23 mouse cellular contexts compared by ENCODE assay signal in the genomic region with DNA sequence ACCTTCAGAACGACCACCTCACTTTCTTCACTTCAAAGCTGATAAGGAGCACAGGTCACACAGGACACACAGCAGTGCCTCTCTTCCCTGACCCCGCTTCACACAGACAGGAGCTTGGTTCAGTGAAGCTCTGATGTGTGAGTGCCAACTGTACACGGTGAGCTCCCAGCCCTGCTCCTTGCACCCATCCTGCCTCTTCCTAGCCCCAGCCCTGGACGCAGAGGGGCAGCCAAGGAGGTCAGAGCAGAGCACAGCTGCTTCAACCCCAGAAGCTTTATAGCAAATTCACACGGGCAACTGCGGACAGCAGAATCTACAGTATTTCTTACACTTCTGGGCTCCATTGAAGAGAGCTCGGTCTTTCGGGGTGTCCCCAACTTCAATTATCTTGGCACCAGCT. TPM values are rescaled to one million over a fixed set of nuclear protein-coding genes. Genes with fewer than 3 reads are reported as not detected.
DNase-seq lines count a peak whose midpoint lies in the region; ATAC-seq lines count a peak whose summit lies in the region.
"Had no signal": no experiment of that assay in that cellular context is flagged by ENCODE, and none has a peak within 500 bp of the region (broad histone marks: within the 10 kb centered on the region; RNA-seq: fewer than 3 reads in every experiment).

No protein-coding gene starts in this region.

- H3K4me2 ChIP-seq in forebrain, embryonic 11.5 days (ENCODE audit: low read depth, low read length, severe bottlenecking) = no peak overlapping the region
- no peak overlapping the region for H3K4me2 ChIP-seq in forebrain, embryonic 13.5 days
- H3K4me2 ChIP-seq in heart, embryonic 13.5 days = peak overlapping the region; percentile 97
- H3K4me2 ChIP-seq: forebrain, embryonic 15.5 days; hindbrain, embryonic 14.5 days; lung, embryonic 15.5 days; midbrain, embryonic 15.5 days; neural tube, embryonic 15.5 days had no signal

- H3K9me3 ChIP-seq in forebrain, embryonic 11.5 days (ENCODE audit: control insufficient read depth, low read length) = no peaks in the 10 kb centered on the region
- H3K9me3 ChIP-seq in forebrain, embryonic 13.5 days (replicated peaks) = no peaks in the 10 kb centered on the region
- no peaks in the 10 kb centered on the region for H3K9me3 ChIP-seq in heart, embryonic 13.5 days
- H3K9me3 ChIP-seq: forebrain, embryonic 15.5 days; lung, embryonic 15.5 days; midbrain, embryonic 10.5 days; midbrain, embryonic 15.5 days; neural tube, embryonic 15.5 days had no signal

- H3K27me3 ChIP-seq in forebrain, embryonic 11.5 days (ENCODE audit: control insufficient read depth, insufficient read depth, low read length) = no peaks in the 10 kb centered on the region
- no peaks in the 10 kb centered on the region for H3K27me3 ChIP-seq in forebrain, embryonic 13.5 days
- H3K27me3 ChIP-seq in heart, embryonic 13.5 days (replicated peaks) = no peaks in the 10 kb centered on the region
- H3K27me3 ChIP-seq: forebrain, embryonic 15.5 days; lung, embryonic 15.5 days; midbrain, embryonic 15.5 days; neural tube, embryonic 15.5 days had no signal

- H3K9ac ChIP-seq in forebrain, embryonic 11.5 days (ENCODE audit: low read length) = no peak overlapping the region
- no peak overlapping the region for H3K9ac ChIP-seq in forebrain, embryonic 13.5 days
- H3K9ac ChIP-seq in heart, embryonic 13.5 days = peak overlapping the region; percentile 69
- H3K9ac ChIP-seq: forebrain, embryonic 15.5 days; hindbrain, embryonic 14.5 days; lung, embryonic 15.5 days; midbrain, embryonic 15.5 days; neural tube, embryonic 15.5 days had no signal

- DNase-seq in forebrain, embryonic 11.5 days (ENCODE audit: low spot score) = peak; percentile 29
- DNase-seq in heart, adult 9 months (ENCODE audit: low spot score in 2 of 2) = no peak
- peak; percentile 1 to 8 for DNase-seq in layer of hippocampus, postnatal 10 days (ENCODE audit: low spot score in 2 of 2)
- no peak for DNase-seq in layer of hippocampus, postnatal 14 days (ENCODE audit: low spot score in 2 of 2)
- DNase-seq in urinary bladder, adult 2 months (ENCODE audit: low spot score) = peak; percentile 11
- DNase-seq in urinary bladder, postnatal 4 days (ENCODE audit: low spot score in 2 of 2) = no peak
- DNase-seq: adrenal gland, adult 8-10 months; cerebellum, adult 11 months; cerebellum, adult 9-10 months; cerebellum, postnatal 36 days; gastrocnemius, postnatal 25 days; kidney, adult 9 months; kidney, postnatal 10 days; retina, postnatal 1 day had no signal

- H3K27ac ChIP-seq in forebrain, embryonic 11.5 days (ENCODE audit: low read depth, low read length) = no peak overlapping the region
- no peak overlapping the region for H3K27ac ChIP-seq in forebrain, embryonic 13.5 days
- H3K27ac ChIP-seq in heart, embryonic 13.5 days (replicated peaks) = peak overlapping the region; percentile 91
- H3K27ac ChIP-seq: forebrain, embryonic 15.5 days; hindbrain, embryonic 14.5 days; lung, embryonic 15.5 days; midbrain, embryonic 10.5 days; midbrain, embryonic 15.5 days; neural tube, embryonic 15.5 days had no signal

- WGBS in forebrain, embryonic 11.5 days = 91% methylated on average over 8 of the region's 8 CpGs
- WGBS in forebrain, embryonic 13.5 days = 94% methylated on average over 8 of the region's 8 CpGs
- 64% methylated on average over 8 of the region's 8 CpGs for WGBS in heart, embryonic 13.5 days

- H3K4me1 ChIP-seq in forebrain, embryonic 11.5 days (replicated peaks; ENCODE audit: control insufficient read depth, insufficient read depth, low read length) = peaks cover 8% of the 10 kb centered on the region; the same call in 1 of the 2 replicates
- peaks cover 16% of the 10 kb centered on the region for H3K4me1 ChIP-seq in forebrain, embryonic 13.5 days
- H3K4me1 ChIP-seq in heart, embryonic 13.5 days = peaks cover 58% of the 10 kb centered on the region

- H3K36me3 ChIP-seq in forebrain, embryonic 11.5 days (ENCODE audit: control insufficient read depth, insufficient read depth, low read length) = peaks cover 11% of the 10 kb centered on the region; the same call in 1 of the 2 replicates
- H3K36me3 ChIP-seq in forebrain, embryonic 13.5 days (ENCODE audit: poor library complexity, severe bottlenecking) = peaks cover 75% of the 10 kb centered on the region
- H3K36me3 ChIP-seq in heart, embryonic 13.5 days = peaks cover 73% of the 10 kb centered on the region

- ATAC-seq in forebrain, embryonic 11.5 days (replicated peaks; ENCODE audit: low FRiP score) = no peak
- no peak for ATAC-seq in forebrain, embryonic 13.5 days
- ATAC-seq in heart, embryonic 13.5 days (ENCODE audit: extremely low read depth, insufficient number of reproducible peaks, low FRiP score, low TSS enrichment) = no peak
- ATAC-seq: forebrain, embryonic 15.5 days; intestine, postnatal 0 days; midbrain, embryonic 15.5 days had no signal

- no peak overlapping the region for H3K4me3 ChIP-seq in forebrain, embryonic 11.5 days (ENCODE audit: low read depth, low read length)
- no peak overlapping the region for H3K4me3 ChIP-seq in forebrain, embryonic 13.5 days
- H3K4me3 ChIP-seq in heart, embryonic 13.5 days = peak overlapping the region; percentile 1; the same call in 1 of the 2 replicates
- H3K4me3 ChIP-seq: forebrain, embryonic 15.5 days; lung, embryonic 15.5 days; midbrain, embryonic 10.5 days; midbrain, embryonic 15.5 days; neural tube, embryonic 15.5 days had no signal

RNA-seq across cellular contexts. Expression of a gene that starts 4.7 kb away (rescaled TPM):
- polyA plus RNA-seq in forebrain, embryonic 11.5 days (2014; fragmentation: Nextera tagmentation; extraction: Ambion mirVana) = 199 and 202 TPM in 2 replicates
- 153 and 170 TPM in 2 replicates for polyA plus RNA-seq in forebrain, embryonic 13.5 days (2015; fragmentation: Nextera tagmentation; extraction: Ambion mirVana)
- 176 and 177 TPM in 2 replicates for polyA plus RNA-seq in heart, embryonic 13.5 days (2015; fragmentation: Nextera tagmentation; extraction: Ambion mirVana)
- total RNA-seq in layer of hippocampus, postnatal 10 days (2021) = 100 to 1,000 TPM; 129 to 138 TPM
- total RNA-seq in layer of hippocampus, postnatal 14 days (2021) = 100 to 1,000 TPM; 122 to 130 TPM
- 130 and 145 TPM in 2 replicates for polyA plus RNA-seq in urinary bladder, adult 2 months (2012; rRNA removed)

RNA-seq across cellular contexts. Expression of a gene that starts 48.8 kb away (rescaled TPM):
- 166 and 175 TPM in 2 replicates for polyA plus RNA-seq in forebrain, embryonic 11.5 days (2014; fragmentation: Nextera tagmentation; extraction: Ambion mirVana)
- polyA plus RNA-seq in forebrain, embryonic 13.5 days (2015; fragmentation: Nextera tagmentation; extraction: Ambion mirVana) = 140 and 144 TPM in 2 replicates
- polyA plus RNA-seq in heart, embryonic 13.5 days (2015; fragmentation: Nextera tagmentation; extraction: Ambion mirVana) = 79.5 and 86.1 TPM in 2 replicates
- total RNA-seq in layer of hippocampus, postnatal 10 days (2021) = 10 to 100 TPM; 37.4 to 38.9 TPM
- 10 to 100 TPM; 35.9 to 36.6 TPM for total RNA-seq in layer of hippocampus, postnatal 14 days (2021)
- 33.1 and 37.7 TPM in 2 replicates for polyA plus RNA-seq in urinary bladder, adult 2 months (2012; rRNA removed)

Comparison
In these comparisons a context has a peak if more than half of its experiments do, and no peak if none do; other contexts are left out.
1. DNase-seq: peak in forebrain, embryonic 11.5 days (single experiment), layer of hippocampus, postnatal 10 days (2 of 2) and urinary bladder, adult 2 months (single experiment); none in heart, adult 9 months (0 of 2), layer of hippocampus, postnatal 14 days (0 of 2) and urinary bladder, postnatal 4 days (0 of 2).